Mouse (Mus musculus) limb, embryonic 15.5 days (tissue): ENCODE results near the gene Ambra1. TPM values are rescaled to one million over a fixed set of nuclear protein-coding genes. Genes with fewer than 3 reads are reported as not detected.

Experiments used
- ATAC-seq: fragments of 200-750 bp; cut with Nextera tagmentation; 2 replicates; pipeline ENCODE4 v1.8.0; 2017; ENCODE audit warnings: low read depth, moderate TSS enrichment; ENCODE audit not compliant: insufficient number of reproducible peaks, low FRiP score, low TSS enrichment
- H3K27ac ChIP-seq: fragments of 300-500 bp; sonication (generic); 2 replicates; pipeline ENCODE4 v1.5.1; 2015; ENCODE audit warnings: moderate library complexity, mild to moderate bottlenecking, inconsistent platforms
- H3K27me3 ChIP-seq: fragments of 300-500 bp; sonication (generic); 2 replicates; pipeline ENCODE4 v1.6.1; 2015; ENCODE audit warnings: inconsistent platforms
- H3K36me3 ChIP-seq: fragments of 300-500 bp; sonication (generic); 2 replicates; pipeline ENCODE4 v1.6.1; 2015; ENCODE audit warnings: inconsistent platforms
- H3K4me1 ChIP-seq: fragments of 300-500 bp; sonication (generic); 2 replicates; pipeline ENCODE4 v1.6.1; 2015; ENCODE audit warnings: inconsistent platforms
- H3K4me2 ChIP-seq: fragments of 300-500 bp; sonication (generic); 2 replicates; pipeline ENCODE4 v1.6.1; 2015; ENCODE audit warnings: mild to moderate bottlenecking, inconsistent platforms
- H3K4me3 ChIP-seq: fragments of 300-500 bp; sonication (generic); 2 replicates; pipeline ENCODE4 v1.5.1; 2015; ENCODE audit warnings: mild to moderate bottlenecking, inconsistent platforms
- H3K9ac ChIP-seq: fragments of 300-500 bp; sonication (generic); 2 replicates; pipeline ENCODE4 v1.6.1; 2015; ENCODE audit warnings: inconsistent platforms
- H3K9me3 ChIP-seq: fragments of 300-500 bp; sonication (generic); 2 replicates; pipeline ENCODE4 v1.6.1; 2016; ENCODE audit warnings: inconsistent platforms
- WGBS: fragments of 180-500 bp; shearing (Covaris S2); methylation state at CpG from one replicate; pipeline ENCODE4 v1.1.7; 2015; 5-methylcytosine and 5-hydroxymethylcytosine counted together
- polyA plus RNA-seq: library from polyadenylated mRNA; unstranded; fragments of >200 nt; fragmentation: Nextera tagmentation; extraction: Ambion mirVana; gene quantifications from 2 replicates; pipeline ENCODE4 v1.2.1, GENCODE M21; 2015

Gene Ambra1
- polyA plus RNA-seq, 1 experiment from 2014 or later: 17.1 TPM

- H3K36me3 ChIP-seq: no peaks in the 10 kb centered on the region
- no peaks in the 10 kb centered on the region for H3K27me3 ChIP-seq
- no peaks in the 10 kb centered on the region for H3K9me3 ChIP-seq
- no peak overlapping the region for H3K9ac ChIP-seq
- 100% methylated on average over 1 of the region's 1 CpGs for WGBS
- no peaks in the 10 kb centered on the region for H3K4me1 ChIP-seq
- no peak overlapping the region for H3K27ac ChIP-seq
- no peak for ATAC-seq
- H3K4me3 ChIP-seq: no peak overlapping the region
- H3K4me2 ChIP-seq: no peak overlapping the region
Measured at GRCm38 (mm10) chr2:91739586-91739985, 9.7 kb downstream of the Ambra1 start.

DNA sequence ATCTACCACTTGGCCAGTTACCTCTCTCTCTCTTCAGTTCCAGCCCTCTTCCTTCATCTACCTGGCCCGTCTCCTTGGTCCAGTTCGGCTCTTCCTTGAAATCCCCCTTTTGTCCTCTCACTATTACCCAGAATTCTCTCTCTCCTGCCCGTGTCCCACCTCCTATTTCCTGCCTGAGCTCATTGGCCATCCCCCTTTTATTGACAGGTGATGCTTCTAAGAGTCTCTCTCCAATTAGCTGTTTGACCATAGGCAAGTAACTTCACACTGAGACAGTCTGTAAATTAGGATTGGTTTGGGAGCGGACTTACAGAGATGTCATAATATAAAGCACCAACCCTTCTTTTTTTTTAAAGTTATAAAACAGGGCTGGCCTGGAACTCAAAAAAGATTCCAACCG, 14.8 kb downstream of the Ambra1 start:
- Histone ChIP-seq H3K4me2 (no peak overlapping the region), H3K9me3 (no peaks in the 10 kb centered on the region), H3K27me3 (no peaks in the 10 kb centered on the region), H3K36me3 (no peaks in the 10 kb centered on the region), H3K9ac (no peak overlapping the region), H3K4me3 (no peak overlapping the region), H3K4me1 (no peaks in the 10 kb centered on the region), H3K27ac (no peak overlapping the region)
- ATAC-seq: no peak
- 87% methylated on average over 5 of the region's 5 CpGs for WGBS

GRCm38 (mm10) chr2:91749811-91750261, 19.9 kb downstream of the Ambra1 start:
- ATAC-seq: no peak
- Histone ChIP-seq H3K4me2 (no peak overlapping the region), H3K36me3 (no peaks in the 10 kb centered on the region), H3K27me3 (no peaks in the 10 kb centered on the region), H3K9ac (no peak overlapping the region), H3K4me3 (no peak overlapping the region), H3K9me3 (no peaks in the 10 kb centered on the region), H3K4me1 (no peaks in the 10 kb centered on the region), H3K27ac (no peak overlapping the region)
- 67% methylated on average over 2 of the region's 2 CpGs for WGBS

DNA sequence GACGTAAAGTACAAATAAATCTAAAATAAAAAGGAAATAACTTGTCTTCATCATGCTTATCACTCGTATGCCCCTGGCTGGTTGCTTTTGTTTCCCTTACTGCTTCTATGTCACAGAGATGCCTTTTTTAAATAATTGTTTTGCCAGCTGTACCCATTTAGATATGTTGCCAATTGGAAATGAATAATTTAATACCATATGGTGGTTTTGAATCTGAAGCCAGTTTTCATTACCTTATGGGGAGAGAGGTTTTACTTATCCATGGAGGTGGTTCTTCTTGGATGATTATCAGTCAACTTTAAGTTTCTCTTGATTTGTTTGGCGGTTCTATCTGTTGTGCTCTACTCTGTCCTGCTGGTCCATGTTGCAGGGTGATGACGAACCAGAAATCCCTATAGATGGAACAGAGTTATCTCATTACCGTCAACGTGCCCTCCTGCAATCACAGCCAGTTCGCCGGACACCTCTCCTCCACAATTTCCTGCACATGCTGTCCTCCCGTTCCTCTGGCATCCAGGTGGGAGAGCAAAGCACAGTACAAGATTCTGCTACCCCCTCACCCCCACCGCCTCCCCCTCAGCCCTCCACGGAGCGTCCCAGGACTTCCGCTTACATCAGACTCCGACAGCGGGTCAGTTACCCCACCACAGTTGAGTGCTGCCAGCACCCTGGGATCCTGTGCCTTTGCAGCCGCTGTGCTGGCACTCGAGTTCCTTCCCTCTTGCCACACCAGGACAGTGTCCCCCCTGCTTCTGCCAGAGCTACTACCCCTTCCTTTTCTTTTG, 42.2 kb downstream of the Ambra1 start:
- 87% methylated on average over 17 of the region's 17 CpGs for WGBS
- H3K27ac ChIP-seq: no peak overlapping the region
- peaks cover 51% of the 10 kb centered on the region for H3K36me3 ChIP-seq
- no peaks in the 10 kb centered on the region for H3K9me3 ChIP-seq
- H3K9ac ChIP-seq: no peak overlapping the region
- ATAC-seq: no peak
- no peak overlapping the region for H3K4me3 ChIP-seq
- no peaks in the 10 kb centered on the region for H3K27me3 ChIP-seq
- H3K4me2 ChIP-seq: no peak overlapping the region
- no peaks in the 10 kb centered on the region for H3K4me1 ChIP-seq

GRCm38 (mm10) chr2:91773309-91773708, 43.4 kb downstream of the Ambra1 start:
- no peaks in the 10 kb centered on the region for H3K4me1 ChIP-seq
- ATAC-seq: no peak
- 91% methylated on average over 7 of the region's 7 CpGs for WGBS
- H3K4me2 ChIP-seq: no peak overlapping the region
- H3K36me3 ChIP-seq: peaks cover 44% of the 10 kb centered on the region
- no peak overlapping the region for H3K9ac ChIP-seq
- no peaks in the 10 kb centered on the region for H3K27me3 ChIP-seq
- H3K9me3 ChIP-seq: no peaks in the 10 kb centered on the region
- no peak overlapping the region for H3K4me3 ChIP-seq
- no peak overlapping the region for H3K27ac ChIP-seq

DNA sequence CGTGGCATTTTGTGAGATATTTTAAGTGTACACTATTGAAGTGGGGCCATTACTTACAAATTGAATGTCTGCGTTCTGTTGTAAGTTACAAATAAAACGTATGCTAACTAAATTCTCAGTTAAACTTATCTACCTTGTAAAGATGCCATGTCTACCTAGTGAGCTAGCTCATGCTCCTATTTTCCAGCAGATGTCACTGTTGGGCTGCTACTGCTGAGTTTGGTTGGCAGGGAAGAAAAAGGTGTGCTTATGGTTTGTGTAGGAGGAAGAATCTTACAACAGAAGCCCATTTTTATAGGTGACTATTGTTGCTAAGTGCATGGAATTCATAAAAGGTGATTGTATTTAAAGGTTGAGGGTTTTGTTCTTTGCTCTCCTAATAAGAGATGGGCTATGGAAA, 49.2 kb downstream of the Ambra1 start:
- 68% methylated on average over 3 of the region's 3 CpGs for WGBS
- no peak for ATAC-seq
- Histone ChIP-seq H3K4me2 (no peak overlapping the region), H3K27ac (no peak overlapping the region), H3K9me3 (no peaks in the 10 kb centered on the region), H3K4me3 (no peak overlapping the region), H3K9ac (no peak overlapping the region), H3K36me3 (0 out of 2 replicates have a peak, but pooled peaks cover 3% of the 10 kb centered on the region), H3K4me1 (no peaks in the 10 kb centered on the region), H3K27me3 (no peaks in the 10 kb centered on the region)

GRCm38 (mm10) chr2:91791621-91792020, 61.7 kb downstream of the Ambra1 start:
- no peak overlapping the region for H3K9ac ChIP-seq
- no peaks in the 10 kb centered on the region for H3K36me3 ChIP-seq
- 9% methylated on average over 2 of the region's 2 CpGs for WGBS
- no peak overlapping the region for H3K4me3 ChIP-seq
- no peak overlapping the region for H3K4me2 ChIP-seq
- no peaks in the 10 kb centered on the region for H3K9me3 ChIP-seq
- no peaks in the 10 kb centered on the region for H3K27me3 ChIP-seq
- peaks cover 10% of the 10 kb centered on the region for H3K4me1 ChIP-seq
- ATAC-seq: no peak
- H3K27ac ChIP-seq: no peak overlapping the region

DNA sequence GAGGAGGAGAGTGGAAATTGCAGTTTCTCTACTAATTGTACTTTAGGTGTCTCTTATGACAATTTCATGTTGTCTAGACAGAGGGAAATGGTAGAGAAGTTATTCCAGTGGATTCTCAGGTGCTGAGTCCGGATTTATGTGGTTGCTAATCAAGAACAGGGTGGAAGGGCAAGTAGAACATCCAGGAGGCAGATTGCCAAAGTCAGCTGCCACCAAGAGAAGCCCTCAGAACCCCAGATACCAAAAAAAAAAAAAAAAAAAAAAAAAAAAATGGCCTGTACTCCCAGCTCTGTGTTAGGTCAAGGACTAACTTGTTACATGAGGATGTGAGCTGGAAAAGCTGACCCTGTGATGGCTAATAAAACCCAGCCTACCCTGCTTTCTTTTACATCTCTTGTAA, 62.4 kb downstream of the Ambra1 start:
- Histone ChIP-seq H3K4me2 (no peak overlapping the region), H3K4me3 (no peak overlapping the region), H3K27ac (no peak overlapping the region), H3K27me3 (no peaks in the 10 kb centered on the region), H3K9ac (no peak overlapping the region), H3K9me3 (no peaks in the 10 kb centered on the region), H3K4me1 (peaks cover 10% of the 10 kb centered on the region), H3K36me3 (no peaks in the 10 kb centered on the region)
- ATAC-seq: no peak
- 69% methylated on average over 1 of the region's 1 CpGs for WGBS

DNA sequence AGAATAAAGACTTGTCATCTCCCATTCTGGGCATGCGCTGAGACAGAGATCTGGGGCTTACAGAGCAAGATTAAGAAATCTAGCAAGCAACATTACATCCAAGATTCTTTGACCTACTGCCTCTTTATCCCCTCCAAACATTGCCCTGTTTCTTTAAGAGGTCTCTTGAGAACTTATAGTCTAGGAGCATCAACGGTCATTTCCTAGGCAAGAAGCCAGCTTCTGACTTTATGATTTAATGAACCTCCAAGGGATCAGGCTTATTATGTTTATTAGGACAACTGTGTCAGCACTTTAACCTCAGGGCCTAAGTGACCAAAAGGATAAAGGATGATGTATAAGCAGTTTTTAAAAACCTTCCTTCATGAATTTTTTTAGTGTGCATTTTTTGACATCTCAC, 64.5 kb downstream of the Ambra1 start:
- H3K9me3 ChIP-seq: no peaks in the 10 kb centered on the region
- no peak overlapping the region for H3K4me3 ChIP-seq
- no peaks in the 10 kb centered on the region for H3K27me3 ChIP-seq
- no peak overlapping the region for H3K9ac ChIP-seq
- H3K36me3 ChIP-seq: no peaks in the 10 kb centered on the region
- no peak overlapping the region for H3K27ac ChIP-seq
- WGBS: 37% methylated on average over 2 of the region's 2 CpGs
- H3K4me2 ChIP-seq: no peak overlapping the region
- peaks cover 10% of the 10 kb centered on the region for H3K4me1 ChIP-seq
- no peak for ATAC-seq

DNA sequence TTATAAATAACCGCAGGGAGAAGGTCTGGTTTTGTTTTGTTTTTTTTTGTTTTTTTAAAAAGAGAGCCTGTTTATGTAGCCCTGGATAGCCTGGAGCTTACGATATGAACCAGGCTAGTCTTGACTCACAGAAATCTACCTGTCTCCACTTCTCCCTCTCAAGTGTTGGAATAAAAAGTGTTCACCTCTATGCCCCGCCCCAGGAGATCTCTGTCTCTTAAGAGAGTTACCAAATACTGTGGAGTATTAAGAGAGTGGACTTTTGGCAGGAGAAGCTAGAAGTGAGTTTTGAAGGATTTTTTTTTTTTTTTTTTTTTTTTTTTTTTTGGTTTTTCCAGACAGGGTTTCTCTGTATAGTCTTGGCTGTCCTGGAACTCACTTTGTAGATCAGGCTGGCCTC, 65.2 kb downstream of the Ambra1 start:
- ATAC-seq: no peak
- Histone ChIP-seq H3K9me3 (no peaks in the 10 kb centered on the region), H3K4me3 (no peak overlapping the region), H3K4me1 (peaks cover 10% of the 10 kb centered on the region), H3K36me3 (no peaks in the 10 kb centered on the region), H3K9ac (no peak overlapping the region), H3K27me3 (no peaks in the 10 kb centered on the region), H3K27ac (no peak overlapping the region), H3K4me2 (no peak overlapping the region)
- 57% methylated on average over 3 of the region's 3 CpGs for WGBS

DNA sequence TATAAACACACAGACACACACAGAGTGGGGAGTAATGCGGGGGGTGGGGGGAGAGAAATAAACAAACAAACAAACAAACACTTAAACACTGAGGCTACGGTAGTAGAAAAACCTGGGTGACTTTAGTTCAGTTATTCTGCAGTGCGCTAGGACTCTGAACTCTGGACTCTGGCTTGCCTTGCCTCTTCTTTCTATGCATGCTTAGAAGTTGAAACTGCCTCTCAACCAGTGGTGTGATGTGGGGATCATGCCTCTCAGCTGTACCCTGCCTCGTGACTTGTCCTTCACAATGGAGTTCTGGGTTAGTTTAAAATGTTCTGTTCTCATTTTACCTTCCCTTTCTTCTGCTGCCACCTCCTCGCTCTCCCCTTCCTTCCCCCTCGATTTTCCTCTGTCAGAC, 81.5 kb downstream of the Ambra1 start:
- H3K27ac ChIP-seq: no peak overlapping the region
- 92% methylated on average over 6 of the region's 6 CpGs for WGBS
- H3K4me3 ChIP-seq: no peak overlapping the region
- H3K9me3 ChIP-seq: no peaks in the 10 kb centered on the region
- H3K4me1 ChIP-seq: no peaks in the 10 kb centered on the region
- H3K36me3 ChIP-seq: peaks cover 15% of the 10 kb centered on the region; the same call in 1 of the 2 replicates
- H3K27me3 ChIP-seq: no peaks in the 10 kb centered on the region
- H3K4me2 ChIP-seq: no peak overlapping the region
- no peak for ATAC-seq
- no peak overlapping the region for H3K9ac ChIP-seq

- Histone ChIP-seq H3K36me3 (no peaks in the 10 kb centered on the region; the same call in 1 of the 2 replicates), H3K4me1 (no peaks in the 10 kb centered on the region), H3K9me3 (no peaks in the 10 kb centered on the region), H3K4me2 (no peak overlapping the region), H3K4me3 (no peak overlapping the region), H3K27me3 (no peaks in the 10 kb centered on the region), H3K27ac (no peak overlapping the region), H3K9ac (no peak overlapping the region)
- no peak for ATAC-seq
Measured at GRCm38 (mm10) chr2:91816741-91817140, 86.8 kb downstream of the Ambra1 start.

GRCm38 (mm10) chr2:91832227-91832626, 102.3 kb downstream of the Ambra1 start:
- Histone ChIP-seq H3K9ac (no peak overlapping the region), H3K27ac (no peak overlapping the region), H3K4me1 (no peaks in the 10 kb centered on the region), H3K4me2 (no peak overlapping the region), H3K9me3 (no peaks in the 10 kb centered on the region), H3K27me3 (no peaks in the 10 kb centered on the region), H3K4me3 (no peak overlapping the region), H3K36me3 (no peaks in the 10 kb centered on the region)
- no peak for ATAC-seq
